Mouse (Mus musculus) forebrain, embryonic 14.5 days (tissue): ENCODE measurements around the gene Mex3a. TPM values are rescaled to one million over a fixed set of nuclear protein-coding genes. Genes with fewer than 3 reads are reported as not detected.

Source experiments
- ATAC-seq: fragments of 200-750 bp; cut with Nextera tagmentation; 2 replicates; pipeline ENCODE4 v1.8.0; 2017; ENCODE audit warnings: mild to moderate bottlenecking, moderate library complexity
- DNase-seq: peaks from one replicate; pipeline ENCODE4 v3.0.0-alpha.2; 2015; ENCODE audit warnings: low spot score
- H3K27ac ChIP-seq: fragments of 300-500 bp; sonication (generic); 2 replicates; pipeline ENCODE4 v1.5.1; 2014; ENCODE audit warnings: low read depth, mild to moderate bottlenecking, control low read depth, low read length, moderate library complexity
- H3K27me3 ChIP-seq: fragments of 300-500 bp; sonication (generic); replicated peaks from 2 replicates; pipeline ENCODE4 v1.6.1; 2014; ENCODE audit warnings: low read length, control low read depth, mixed read lengths; ENCODE audit not compliant: control insufficient read depth, insufficient read depth
- H3K36me3 ChIP-seq: fragments of 300-500 bp; sonication (generic); 2 replicates; pipeline ENCODE4 v1.6.1; 2014; ENCODE audit warnings: low read length, control low read depth; ENCODE audit not compliant: control insufficient read depth, insufficient read depth
- H3K4me1 ChIP-seq: fragments of 300-500 bp; sonication (generic); 2 replicates; pipeline ENCODE4 v1.6.1; 2014; ENCODE audit warnings: antibody characterized with exemption, low read length, control low read depth; ENCODE audit not compliant: control insufficient read depth, insufficient read depth
- H3K4me2 ChIP-seq: fragments of 300-500 bp; sonication (generic); 2 replicates; pipeline ENCODE4 v1.6.1; 2014; ENCODE audit warnings: mild to moderate bottlenecking, control low read depth, low read length
- H3K4me3 ChIP-seq: fragments of 300-500 bp; sonication (generic); 2 replicates; pipeline ENCODE4 v1.5.1; 2014; ENCODE audit warnings: low read depth, low read length, control low read depth
- H3K9ac ChIP-seq: fragments of 300-500 bp; sonication (generic); 2 replicates; pipeline ENCODE4 v1.6.1; 2014; ENCODE audit warnings: mild to moderate bottlenecking, low read length, control low read depth, moderate library complexity
- H3K9me3 ChIP-seq: fragments of 300-500 bp; sonication (generic); replicated peaks from 2 replicates; pipeline ENCODE4 v1.6.1; 2016; ENCODE audit warnings: low read length, control low read depth, mixed read lengths; ENCODE audit not compliant: control insufficient read depth
- WGBS: fragments of 180-500 bp; shearing (Covaris S2); extraction: QIAGEN DNeasy Blood & Tissue Kit; methylation state at CpG from one replicate; pipeline ENCODE4 v1.1.7; 2014; 5-methylcytosine and 5-hydroxymethylcytosine counted together
- polyA plus RNA-seq: library from polyadenylated mRNA; unstranded; fragments of >200 nt; fragmentation: Nextera tagmentation; extraction: Ambion mirVana; gene quantifications from 2 replicates; pipeline ENCODE4 v1.2.1, GENCODE M21; 2014

Mex3a gene
- polyA plus RNA-seq, 1 experiment from 2014 or later: 48.8 TPM

GRCm38 (mm10) chr3:88563442-88563841 is 31.2 kb downstream of the Mex3a start:
- DNase-seq (no peak), ATAC-seq (no peak)
- Histone ChIP-seq H3K27me3 (no peaks in the 10 kb centered on the region), H3K9ac (no peak overlapping the region), H3K4me2 (no peak overlapping the region), H3K4me3 (no peak overlapping the region), H3K36me3 (peaks cover 100% of the 10 kb centered on the region), H3K9me3 (no peaks in the 10 kb centered on the region), H3K4me1 (no peaks in the 10 kb centered on the region), H3K27ac (no peak overlapping the region)
- WGBS: 67% methylated on average over 4 of the region's 4 CpGs

DNA sequence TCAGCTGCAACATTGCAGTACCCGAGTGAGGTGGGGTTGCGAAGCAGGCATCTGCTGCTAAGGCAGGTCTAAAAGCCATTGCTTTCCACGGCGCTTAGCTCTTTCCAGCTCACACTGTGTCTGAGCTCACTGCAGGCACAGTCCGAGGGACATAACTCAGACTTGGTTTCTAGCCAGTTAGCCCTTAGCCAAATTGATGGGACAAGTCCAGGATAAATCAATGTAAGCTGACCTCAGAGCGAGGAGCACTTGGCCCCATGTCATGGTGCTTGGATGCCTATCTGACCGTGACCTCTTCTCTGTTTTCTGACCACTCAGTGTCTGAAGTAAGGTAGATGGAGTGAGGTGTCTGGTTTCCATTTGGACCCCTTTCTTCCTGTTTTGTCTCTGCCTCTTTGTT is 31.8 kb downstream of the Mex3a start:
- DNase-seq (no peak), ATAC-seq (no peak)
- Histone ChIP-seq H3K4me3 (no peak overlapping the region), H3K9me3 (no peaks in the 10 kb centered on the region), H3K4me2 (no peak overlapping the region), H3K36me3 (peaks cover 100% of the 10 kb centered on the region), H3K9ac (no peak overlapping the region), H3K27ac (no peak overlapping the region), H3K4me1 (no peaks in the 10 kb centered on the region), H3K27me3 (no peaks in the 10 kb centered on the region)
- 88% methylated on average over 7 of the region's 7 CpGs for WGBS

GRCm38 (mm10) chr3:88566116-88566515 is 33.9 kb downstream of the Mex3a start:
- Histone ChIP-seq H3K27ac (no peak overlapping the region), H3K36me3 (peaks cover 92% of the 10 kb centered on the region), H3K4me2 (no peak overlapping the region), H3K27me3 (no peaks in the 10 kb centered on the region), H3K9ac (no peak overlapping the region), H3K4me3 (no peak overlapping the region), H3K4me1 (no peaks in the 10 kb centered on the region), H3K9me3 (no peaks in the 10 kb centered on the region)
- ATAC-seq (no peak), DNase-seq (no peak)
- 91% methylated on average over 3 of the region's 3 CpGs for WGBS

DNA sequence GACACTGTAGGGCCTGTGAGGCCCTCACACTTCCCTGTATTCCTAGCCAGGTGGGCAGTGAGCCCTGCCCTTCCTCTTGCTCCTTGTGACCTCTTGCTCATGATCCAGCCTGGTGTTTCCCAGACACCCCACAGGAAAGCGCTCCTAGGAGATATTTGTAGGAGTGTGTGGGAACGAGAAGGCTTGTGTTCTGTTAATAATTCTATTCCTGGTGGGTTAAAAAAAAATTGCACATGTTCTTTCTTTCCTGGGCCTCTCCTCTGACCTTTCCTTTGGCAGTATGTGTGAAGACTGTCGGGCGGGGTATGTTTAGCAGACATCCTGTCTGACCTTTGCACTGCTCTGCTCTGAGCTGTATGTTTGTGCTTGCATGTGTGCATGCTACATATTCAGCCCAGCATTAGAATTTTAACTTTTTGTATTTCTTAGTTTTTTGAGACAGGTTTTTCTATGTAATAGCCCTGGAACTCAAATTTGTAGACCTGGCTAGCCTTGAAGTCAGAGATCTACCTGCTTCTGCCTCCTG is 34.4 kb downstream of the Mex3a start:
- no peak for ATAC-seq
- H3K9ac ChIP-seq: no peak overlapping the region
- no peaks in the 10 kb centered on the region for H3K9me3 ChIP-seq
- no peaks in the 10 kb centered on the region for H3K4me1 ChIP-seq
- H3K27me3 ChIP-seq: no peaks in the 10 kb centered on the region
- H3K36me3 ChIP-seq: peaks cover 88% of the 10 kb centered on the region
- WGBS: 94% methylated on average over 4 of the region's 4 CpGs
- no peak overlapping the region for H3K4me2 ChIP-seq
- no peak overlapping the region for H3K27ac ChIP-seq
- no peak overlapping the region for H3K4me3 ChIP-seq
- DNase-seq: no peak

- no peak for ATAC-seq
- 94% methylated on average over 6 of the region's 6 CpGs for WGBS
- no peaks in the 10 kb centered on the region for H3K27me3 ChIP-seq
- H3K4me3 ChIP-seq: no peak overlapping the region
- H3K36me3 ChIP-seq: peaks cover 75% of the 10 kb centered on the region
- no peak for DNase-seq
- H3K9me3 ChIP-seq: no peaks in the 10 kb centered on the region
- H3K9ac ChIP-seq: no peak overlapping the region
- no peaks in the 10 kb centered on the region for H3K4me1 ChIP-seq
- H3K4me2 ChIP-seq: no peak overlapping the region
- no peak overlapping the region for H3K27ac ChIP-seq
These were observed 35.7 kb downstream of the Mex3a start for GRCm38 (mm10) chr3:88567892-88568291.

DNA sequence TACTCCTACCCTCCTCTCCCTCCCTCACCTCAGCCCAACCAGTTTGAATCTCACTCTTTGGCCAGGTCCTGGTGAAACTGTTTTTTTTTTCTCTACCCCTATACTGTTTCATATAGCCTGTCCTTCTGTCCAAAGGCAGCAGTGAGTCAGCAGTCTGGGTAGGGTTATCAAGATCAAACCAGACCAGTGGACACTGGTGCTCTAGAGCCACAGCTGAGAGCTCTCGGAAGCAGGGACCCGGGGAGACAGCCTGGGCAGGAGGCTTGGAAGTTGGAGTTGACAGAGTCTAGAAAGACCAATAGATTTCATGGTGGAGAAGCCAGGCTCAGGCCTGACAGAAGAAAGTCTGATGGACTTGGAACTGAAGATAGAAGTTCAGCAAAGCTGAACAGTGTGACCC is 36.4 kb downstream of the Mex3a start:
- Histone ChIP-seq H3K27me3 (no peaks in the 10 kb centered on the region), H3K4me1 (no peaks in the 10 kb centered on the region), H3K4me2 (no peak overlapping the region), H3K9me3 (no peaks in the 10 kb centered on the region), H3K9ac (no peak overlapping the region), H3K4me3 (no peak overlapping the region), H3K36me3 (peaks cover 67% of the 10 kb centered on the region), H3K27ac (no peak overlapping the region)
- WGBS: 92% methylated on average over 2 of the region's 2 CpGs
- DNase-seq (no peak), ATAC-seq (no peak)

DNA sequence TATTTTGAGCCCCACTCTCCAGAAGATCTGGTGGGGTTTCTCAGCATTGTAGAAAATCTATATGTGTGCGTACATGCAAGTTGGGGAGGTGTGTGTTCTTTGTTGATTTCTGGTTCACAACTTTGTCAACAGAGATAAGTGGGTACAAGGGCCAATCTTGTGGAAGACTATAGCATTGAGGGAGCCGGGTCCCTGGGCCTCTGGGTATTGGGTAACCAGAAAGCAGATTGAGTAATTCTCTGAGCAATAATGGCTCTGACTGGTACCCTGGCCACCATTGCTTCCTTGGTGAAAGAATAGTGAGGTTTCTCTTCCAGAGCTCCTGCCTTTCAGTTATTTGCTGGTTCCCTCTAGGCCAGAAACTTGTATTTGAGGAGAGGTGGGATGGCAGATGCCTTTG is 36.9 kb downstream of the Mex3a start:
- ATAC-seq: no peak
- no peaks in the 10 kb centered on the region for H3K9me3 ChIP-seq
- H3K27ac ChIP-seq: no peak overlapping the region
- H3K9ac ChIP-seq: no peak overlapping the region
- no peaks in the 10 kb centered on the region for H3K27me3 ChIP-seq
- no peak for DNase-seq
- peaks cover 63% of the 10 kb centered on the region for H3K36me3 ChIP-seq
- H3K4me3 ChIP-seq: no peak overlapping the region
- WGBS: 100% methylated on average over 2 of the region's 2 CpGs
- no peak overlapping the region for H3K4me2 ChIP-seq
- no peaks in the 10 kb centered on the region for H3K4me1 ChIP-seq

DNA sequence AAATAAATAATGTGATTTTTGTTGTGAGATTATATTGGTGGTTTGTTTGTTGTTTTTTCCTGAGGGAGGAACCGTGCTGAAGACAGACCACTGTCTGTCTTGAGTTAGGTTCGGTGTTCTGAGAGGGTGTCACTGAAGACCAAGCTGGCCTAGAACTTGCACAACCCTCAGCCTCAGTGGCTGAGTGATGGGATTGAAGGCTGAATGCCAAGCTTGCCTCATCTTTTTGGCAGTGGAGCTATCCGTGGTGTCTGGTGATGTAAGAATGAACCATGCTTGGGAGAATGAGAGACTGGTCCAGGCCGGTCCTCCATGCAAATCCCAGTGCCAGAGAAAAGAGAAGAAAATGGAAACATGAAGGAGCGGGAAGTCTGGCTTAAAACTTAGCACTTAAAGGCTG is 37.5 kb downstream of the Mex3a start:
- no peak overlapping the region for H3K27ac ChIP-seq
- ATAC-seq (no peak), DNase-seq (no peak)
- no peak overlapping the region for H3K4me2 ChIP-seq
- no peaks in the 10 kb centered on the region for H3K9me3 ChIP-seq
- H3K4me1 ChIP-seq: no peaks in the 10 kb centered on the region
- H3K4me3 ChIP-seq: no peak overlapping the region
- H3K36me3 ChIP-seq: peaks cover 57% of the 10 kb centered on the region
- H3K9ac ChIP-seq: no peak overlapping the region
- WGBS: 94% methylated on average over 5 of the region's 5 CpGs
- H3K27me3 ChIP-seq: no peaks in the 10 kb centered on the region

- ATAC-seq (no peak), DNase-seq (no peak)
- Histone ChIP-seq H3K4me2 (no peak overlapping the region), H3K9ac (no peak overlapping the region), H3K4me3 (no peak overlapping the region), H3K9me3 (no peaks in the 10 kb centered on the region), H3K36me3 (peaks cover 50% of the 10 kb centered on the region), H3K27me3 (no peaks in the 10 kb centered on the region), H3K27ac (no peak overlapping the region), H3K4me1 (no peaks in the 10 kb centered on the region)
- 95% methylated on average over 10 of the region's 10 CpGs for WGBS
These were observed 38.1 kb downstream of the Mex3a start for GRCm38 (mm10) chr3:88570341-88570740.
